Mouse (Mus musculus): ENCODE results near the gene Nudt3. TPM values are rescaled to one million over a fixed set of nuclear protein-coding genes. Genes with fewer than 3 reads are reported as not detected.

The Nudt3 gene
- total RNA-seq (2023) = 113 TPM

GRCm38 (mm10) chr17:27623360-27624326, at the start of gene Nudt3:
Gene Nudt3, minus strand, starts transcription at chr17:27623495.

GRCm38 (mm10) chr17:27655089-27656010, 32.1 kb upstream of the Nudt3 start, which contains the start of gene Pacsin1:
Gene Pacsin1, plus strand, starts transcription at chr17:27655509.

GRCm38 (mm10) chr17:27636132-27637020, 13.1 kb upstream of the Nudt3 start, which contains the start of gene Rps10:
Gene Rps10, minus strand, starts transcription at chr17:27636669.

GRCm38 (mm10) chr17:27634871-27635574, 11.7 kb upstream of the Nudt3 start, which contains the start of gene RPS10-NUDT3:
Gene RPS10-NUDT3, minus strand, starts transcription at chr17:27635222.

GRCm38 (mm10) chr17:27565163-27565941, 57.9 kb downstream of the Nudt3 start, which contains the start of gene AI413582:
Gene AI413582, minus strand, starts transcription at chr17:27565756.

GRCm38 (mm10) chr17:27556315-27557011, 66.8 kb downstream of the Nudt3 start, which contains the start of gene Hmga1:
Gene Hmga1, plus strand, starts transcription at chr17:27556497.

Other genes with a start within 250 kb of the Nudt3 start
- not detected for gene Grm4, start 102.1 kb downstream of the Nudt3 start, total RNA-seq (2023)
- 53.0 TPM for gene Hmga1, start 67.0 kb downstream of the Nudt3 start, total RNA-seq (2023)
- gene AI413582, start 57.7 kb downstream of the Nudt3 start, total RNA-seq (2023) = 34.5 TPM
- not detected for gene RPS10-NUDT3, start 11.7 kb upstream of the Nudt3 start, total RNA-seq (2023)
- gene Rps10, start 13.2 kb upstream of the Nudt3 start, total RNA-seq (2023) = 3,366 TPM
- 34.2 TPM for gene Pacsin1, start 32.0 kb upstream of the Nudt3 start, total RNA-seq (2023)
- gene Spdef, start 105.5 kb upstream of the Nudt3 start, total RNA-seq (2023) = 0.98 TPM
- 76.9 TPM for gene D17Wsu92e, start 197.2 kb upstream of the Nudt3 start, total RNA-seq (2023)
- 68.4 TPM for gene Snrpc, start 214.7 kb upstream of the Nudt3 start, total RNA-seq (2023)
- 2.9 TPM for gene Uhrf1bp1, start 232.9 kb upstream of the Nudt3 start, total RNA-seq (2023)